Mouse (Mus musculus) lung, adult 2 months (tissue): ENCODE results near the gene Comtd1. TPM values are rescaled to one million over a fixed set of nuclear protein-coding genes. Genes with fewer than 3 reads are reported as not detected.

Source experiments
- DNase-seq: peaks from one replicate; pipeline ENCODE4 v3.0.0; 2022
- H3K4me1 ChIP-seq: fragments of 200-500 bp; 2 replicates; pipeline ENCODE4 v1.6.1; 2011; ENCODE audit warnings: low read length; ENCODE audit not compliant: control insufficient read depth, insufficient read depth
- H3K4me3 ChIP-seq: fragments of 200-500 bp; replicated peaks from 2 replicates; pipeline ENCODE3; 2011; ENCODE audit warnings: low read depth, mild to moderate bottlenecking, control low read depth, low read length; ENCODE audit errors: extremely low read depth
- CTCF ChIP-seq: fragments of 200-500 bp; IDR thresholded peaks from 2 replicates; pipeline ENCODE4 v1.5.1; 2011; ENCODE audit warnings: mild to moderate bottlenecking, low read length, control low read depth; ENCODE audit not compliant: insufficient read depth
- POLR2A ChIP-seq: fragments of 200-500 bp; IDR thresholded peaks from 2 replicates; pipeline ENCODE4 v1.6.1; 2011; ENCODE audit warnings: low read depth, mild to moderate bottlenecking, control low read depth, low read length, borderline replicate concordance; ENCODE audit errors: extremely low read depth
- WGBS: fragments of 180-500 bp; shearing (Covaris S2); methylation state at CpG from one replicate; pipeline ENCODE4 v1.1.7; 2018; 5-methylcytosine and 5-hydroxymethylcytosine counted together
- polyA plus RNA-seq: library from polyadenylated mRNA; depleted of rRNA; stranded (reverse); fragments of >200 nt; gene quantifications from 2 replicates; pipeline ENCODE4 v1.2.3, GENCODE M21; 2012; rRNA removed

The Comtd1 gene
- polyA plus RNA-seq, 1 experiment: 12.7 TPM

- no peak for TF ChIP-seq CTCF
- TF ChIP-seq POLR2A: no peak
- Histone ChIP-seq H3K4me1 (peaks cover 2% of the 10 kb centered on the region; the same call in 1 of the 2 replicates), H3K4me3 (no peak overlapping the region)
- 53% methylated on average over 8 of the region's 8 CpGs for WGBS
- DNase-seq: no peak
Measured at GRCm38 (mm10) chr14:21808208-21808922, 40.4 kb downstream of the Comtd1 start.

GRCm38 (mm10) chr14:21806631-21807160 lies 42.1 kb downstream of the Comtd1 start:
- 66% methylated on average over 3 of the region's 3 CpGs for WGBS
- TF ChIP-seq POLR2A: no peak
- TF ChIP-seq CTCF: no peak
- Histone ChIP-seq H3K4me1 (no peaks in the 10 kb centered on the region), H3K4me3 (no peak overlapping the region)
- no peak for DNase-seq

GRCm38 (mm10) chr14:21806203-21806602 lies 42.6 kb downstream of the Comtd1 start:
- Histone ChIP-seq H3K4me3 (no peak overlapping the region), H3K4me1 (no peaks in the 10 kb centered on the region)
- DNase-seq: no peak
- 43% methylated on average over 2 of the region's 2 CpGs for WGBS
- TF ChIP-seq CTCF: no peak
- no peak for TF ChIP-seq POLR2A

GRCm38 (mm10) chr14:21802543-21803206 lies 46.1 kb downstream of the Comtd1 start:
- TF ChIP-seq POLR2A (no peak), CTCF (no peak)
- WGBS: 93% methylated on average over 6 of the region's 6 CpGs
- Histone ChIP-seq H3K4me3 (no peak overlapping the region), H3K4me1 (no peaks in the 10 kb centered on the region)
- DNase-seq: no peak

- no peak for DNase-seq
- 67% methylated on average over 7 of the region's 7 CpGs for WGBS
- TF ChIP-seq POLR2A: no peak
- TF ChIP-seq CTCF: no peak
- H3K4me3 ChIP-seq: no peak overlapping the region
- no peaks in the 10 kb centered on the region for H3K4me1 ChIP-seq
Measured at GRCm38 (mm10) chr14:21801624-21802023, 47.2 kb downstream of the Comtd1 start.

- WGBS: 89% methylated on average over 4 of the region's 4 CpGs
- Histone ChIP-seq H3K4me1 (no peaks in the 10 kb centered on the region), H3K4me3 (no peak overlapping the region)
- no peak for DNase-seq
- TF ChIP-seq CTCF (no peak), POLR2A (no peak)
Measured at GRCm38 (mm10) chr14:21800641-21801040, 48.1 kb downstream of the Comtd1 start.

Other genes starting within 250 kb of the Comtd1 start
- gene Dupd1, start 134.4 kb downstream of the Comtd1 start, polyA plus RNA-seq: 1.6 TPM in 1 of 2 replicates, not detected in the other
- 12.1 and 13.3 TPM in 2 replicates for gene Samd8, start 98.4 kb downstream of the Comtd1 start, polyA plus RNA-seq
- 0.52 and 6.7 TPM in 2 replicates for gene Dusp13, start 97.8 kb downstream of the Comtd1 start, polyA plus RNA-seq
- gene Vdac2, start 23.7 kb downstream of the Comtd1 start, polyA plus RNA-seq: 95.7 and 96.6 TPM in 2 replicates
- 48.6 and 75.9 TPM in 2 replicates for gene Zfp503, start 140.6 kb upstream of the Comtd1 start, polyA plus RNA-seq
- gene Lrmda, start 170.7 kb upstream of the Comtd1 start, polyA plus RNA-seq: 1.3 and 1.8 TPM in 2 replicates